Mouse (Mus musculus) liver, postnatal 0 days (tissue): ENCODE measurements around the gene Gm11114.

Experiments used
- CTCF ChIP-seq: sonication (generic); IDR thresholded peaks from 2 replicates; pipeline ENCODE4 v1.5.1; 2016; ENCODE audit warnings: antibody characterized with exemption, low read depth
- EP300 ChIP-seq: IDR thresholded peaks from 2 replicates; pipeline ENCODE4 v1.6.1; 2016; ENCODE audit warnings: antibody characterized with exemption, low read depth, mild to moderate bottlenecking

DNA sequence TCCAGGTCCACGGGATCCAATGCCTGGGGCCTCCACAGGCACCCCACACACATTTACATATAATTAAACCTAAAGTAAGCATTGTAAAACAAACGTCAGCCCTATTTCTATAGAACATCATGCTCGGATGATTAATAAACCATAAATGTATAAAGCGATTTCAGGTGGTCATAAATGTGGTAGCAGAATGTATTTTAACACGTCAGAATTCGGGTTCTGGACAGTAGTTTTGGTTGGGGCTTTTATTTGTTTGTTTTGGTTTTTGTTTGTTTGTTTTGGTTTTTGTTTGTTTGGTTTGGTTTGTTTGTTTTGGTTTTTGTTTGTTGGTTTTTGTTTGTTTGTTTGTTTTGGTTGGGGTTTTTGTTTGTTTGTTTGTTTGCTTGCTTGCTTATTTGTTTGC lies at the start of gene Gm11114:
- TF ChIP-seq CTCF, result no peak
- no peak for TF ChIP-seq EP300
